Mouse (Mus musculus) spleen, adult 2 months (tissue): Measurements from ENCODE around the gene Prl5a1. TPM values are rescaled to one million over a fixed set of nuclear protein-coding genes. Genes with fewer than 3 reads are reported as not detected.

ENCODE experiments used
- DNase-seq, 2 experiments: peaks; one replicate each; pipeline versions ENCODE4 v3.0.0 to v3.0.0-alpha.2; 2012 to 2021; ENCODE audit warnings: low spot score in 2 of 2, low read depth in 1 of 2
- H3K27ac ChIP-seq: fragments of 200-500 bp; 2 replicates; pipeline ENCODE4 v1.5.1; 2012; ENCODE audit warnings: low read length, inconsistent platforms; ENCODE audit not compliant: insufficient read depth
- H3K27me3 ChIP-seq: fragments of 200-500 bp; 2 replicates; pipeline ENCODE4 v1.6.1; 2012; ENCODE audit warnings: mild to moderate bottlenecking, moderate library complexity, low read length, inconsistent platforms; ENCODE audit not compliant: control insufficient read depth, insufficient read depth
- H3K36me3 ChIP-seq: fragments of 200-500 bp; 2 replicates; pipeline ENCODE4 v1.6.1; 2012; ENCODE audit warnings: mild to moderate bottlenecking, low read length, inconsistent platforms; ENCODE audit not compliant: control insufficient read depth, insufficient read depth
- H3K4me1 ChIP-seq: fragments of 200-500 bp; 2 replicates; pipeline ENCODE4 v1.6.1; 2011; ENCODE audit warnings: inconsistent platforms; ENCODE audit not compliant: control insufficient read depth, insufficient read depth, insufficient read length
- H3K4me3 ChIP-seq: fragments of 200-500 bp; 2 replicates; pipeline ENCODE4 v1.5.1; 2011; ENCODE audit warnings: mild to moderate bottlenecking, inconsistent platforms; ENCODE audit not compliant: insufficient read depth, insufficient read length; ENCODE audit errors: extremely low read depth
- CTCF ChIP-seq: fragments of 200-500 bp; IDR thresholded peaks from 2 replicates; pipeline ENCODE4 v1.5.1; 2011; ENCODE audit warnings: mild to moderate bottlenecking, inconsistent platforms; ENCODE audit not compliant: insufficient read depth, insufficient read length, insufficient replicate concordance; ENCODE audit errors: extremely low read depth
- POLR2A ChIP-seq: fragments of 200-500 bp; IDR thresholded peaks from 2 replicates; pipeline ENCODE4 v1.6.1; 2011; ENCODE audit warnings: low read depth, low read length, inconsistent platforms
- WGBS: fragments of 180-500 bp; shearing (Covaris S2); methylation state at CpG from one replicate; pipeline ENCODE4 v1.1.7; 2018; 5-methylcytosine and 5-hydroxymethylcytosine counted together
- polyA plus RNA-seq: library from polyadenylated mRNA; depleted of rRNA; stranded (reverse); fragments of >200 nt; gene quantifications from 2 replicates; pipeline ENCODE4 v1.2.3, GENCODE M21; 2012; rRNA removed

The Prl5a1 gene
- not detected in 2 replicates for polyA plus RNA-seq

GRCm38 (mm10) chr13:28142184-28142583 is at the start of gene Prl5a1:
Prl5a1 (plus strand) TSS chr13:28142484.
- Histone ChIP-seq H3K27ac (no peak within 1 kb of the TSS), H3K27me3 (no peaks in the 10 kb centered on the region), H3K4me1 (no peaks in the 10 kb centered on the region), H3K4me3 (no peak within 1 kb of the TSS), H3K36me3 (no peaks in the 10 kb centered on the region)
- TF ChIP-seq POLR2A (no peak), CTCF (no peak)
- 93% methylated on average over 6 of the region's 6 CpGs for WGBS
- DNase-seq, result no peak

GRCm38 (mm10) chr13:28096161-28096560 is 46.1 kb upstream of the Prl5a1 start:
- Histone ChIP-seq H3K4me3 (no peak overlapping the region), H3K36me3 (no peaks in the 10 kb centered on the region), H3K4me1 (no peaks in the 10 kb centered on the region), H3K27ac (no peak overlapping the region), H3K27me3 (no peaks in the 10 kb centered on the region)
- no peak for DNase-seq
- no peak for TF ChIP-seq POLR2A
- no peak for TF ChIP-seq CTCF

GRCm38 (mm10) chr13:28108536-28108935 is 33.7 kb upstream of the Prl5a1 start:
- H3K36me3 ChIP-seq, result no peaks in the 10 kb centered on the region
- H3K4me1 ChIP-seq, result no peaks in the 10 kb centered on the region
- H3K27ac ChIP-seq, result no peak overlapping the region
- no peak overlapping the region for H3K4me3 ChIP-seq
- no peak for TF ChIP-seq CTCF
- no peak for TF ChIP-seq POLR2A
- no peak for DNase-seq
- WGBS, result 82% methylated on average over 3 of the region's 3 CpGs
- no peaks in the 10 kb centered on the region for H3K27me3 ChIP-seq

- no peak overlapping the region for H3K4me3 ChIP-seq
- no peak overlapping the region for H3K27ac ChIP-seq
- WGBS, result 92% methylated on average over 2 of the region's 2 CpGs
- DNase-seq, result no peak
- H3K27me3 ChIP-seq, result no peaks in the 10 kb centered on the region
- TF ChIP-seq CTCF, result no peak
- no peak for TF ChIP-seq POLR2A
- no peaks in the 10 kb centered on the region for H3K4me1 ChIP-seq
- H3K36me3 ChIP-seq, result no peaks in the 10 kb centered on the region
Observed at GRCm38 (mm10) chr13:28132781-28133180, 9.5 kb upstream of the Prl5a1 start.

GRCm38 (mm10) chr13:28135790-28136189 is 6.5 kb upstream of the Prl5a1 start:
- Histone ChIP-seq H3K27ac (no peak overlapping the region), H3K27me3 (no peaks in the 10 kb centered on the region), H3K4me3 (no peak overlapping the region), H3K4me1 (no peaks in the 10 kb centered on the region), H3K36me3 (no peaks in the 10 kb centered on the region)
- TF ChIP-seq POLR2A (no peak), CTCF (no peak)
- no peak for DNase-seq

Other genes with a start within 250 kb of the Prl5a1 start
- not detected in 2 replicates for gene Prl4a1, start 126.3 kb upstream of the Prl5a1 start, polyA plus RNA-seq
- 0.48 and 1.4 TPM in 2 replicates for gene Gm11361, start 115.0 kb downstream of the Prl5a1 start, polyA plus RNA-seq